Mouse (Mus musculus) CH12.LX (cell line): ENCODE results near the gene Zhx3. TPM values are rescaled to one million over a fixed set of nuclear protein-coding genes. Genes with fewer than 3 reads are reported as not detected.

ENCODE experiments used
- DNase-seq: peaks from one replicate; pipeline ENCODE4 v3.0.0-alpha.2; 2013; ENCODE audit errors: extremely low read depth
- H3K27ac ChIP-seq: 2 replicates; pipeline ENCODE4 v1.5.1; 2012; ENCODE audit warnings: low read depth, mild to moderate bottlenecking, control low read depth, moderate library complexity; ENCODE audit not compliant: insufficient read depth
- H3K27me3 ChIP-seq: replicated peaks from 2 replicates; pipeline ENCODE3; 2012; ENCODE audit warnings: inconsistent platforms
- H3K36me3 ChIP-seq, 2 experiments: replicated peaks in 1 of 2; 2 replicates each; pipeline versions ENCODE3 to v1.6.1; 2012; ENCODE audit warnings: inconsistent platforms in 1 of 2, low read length in 1 of 2, mild to moderate bottlenecking in 1 of 2, mixed read lengths in 1 of 2, moderate library complexity in 1 of 2; ENCODE audit not compliant: control insufficient read depth in 1 of 2, insufficient read depth in 1 of 2
- H3K4me1 ChIP-seq, 2 experiments: 2 replicates each; pipeline ENCODE4 v1.6.1; 2012; ENCODE audit warnings: inconsistent platforms in 1 of 2, moderate library complexity in 1 of 2; ENCODE audit not compliant: insufficient read depth in 2 of 2, control insufficient read depth in 1 of 2
- H3K4me2 ChIP-seq: 2 replicates; pipeline ENCODE4 v1.6.1; 2012; ENCODE audit warnings: low read depth, mild to moderate bottlenecking, control low read depth; ENCODE audit not compliant: poor library complexity, insufficient read depth, severe bottlenecking
- H3K4me3 ChIP-seq, 3 experiments: fragments of 150-350 bp in 1 of 3; sonication (generic) in 1 of 3; replicated peaks in 1 of 3; 2 replicates each; pipeline versions ENCODE3 to v1.5.1; 2011 to 2012; ENCODE audit warnings: low read depth in 2 of 3, low read length in 2 of 3, mild to moderate bottlenecking in 2 of 3, moderate library complexity in 2 of 3, control low read depth in 1 of 3, improper control_type of control experiment in 1 of 3, inconsistent platforms in 1 of 3, mixed read lengths in 1 of 3; ENCODE audit not compliant: poor library complexity in 1 of 3
- H3K79me2 ChIP-seq: replicated peaks from 2 replicates; pipeline ENCODE4 v1.6.1; 2012; ENCODE audit warnings: mild to moderate bottlenecking, moderate library complexity; ENCODE audit not compliant: control insufficient read depth, poor library complexity, insufficient read depth, severe bottlenecking; ENCODE audit errors: extremely low read depth
- H3K9ac ChIP-seq: 2 replicates; pipeline ENCODE4 v1.6.1; 2012; ENCODE audit warnings: low read depth, mild to moderate bottlenecking, control low read depth, moderate library complexity; ENCODE audit not compliant: insufficient read depth
- H3K9me3 ChIP-seq: replicated peaks from 2 replicates; pipeline ENCODE3; 2012; ENCODE audit warnings: low read length, inconsistent platforms, mixed read lengths
- BHLHE40 ChIP-seq: IDR thresholded peaks from 2 replicates; pipeline ENCODE4 v1.6.1; 2011; ENCODE audit warnings: mild to moderate bottlenecking, low read depth, low read length, improper control_type of control experiment
- CHD1 ChIP-seq: IDR thresholded peaks from 2 replicates; pipeline ENCODE4 v1.6.1; 2012; ENCODE audit warnings: low read depth, low read length, improper control_type of control experiment, inconsistent platforms
- CTCF ChIP-seq, 2 experiments: IDR thresholded peaks in 1 of 2; conservative IDR thresholded peaks in 1 of 2; 2 replicates each; pipeline ENCODE4 v1.5.1; 2011 to 2012; ENCODE audit warnings: low read depth in 2 of 2, low read length in 2 of 2, improper control_type of control experiment in 1 of 2, inconsistent platforms in 1 of 2, mild to moderate bottlenecking in 1 of 2, moderate library complexity in 1 of 2
- E2F4 ChIP-seq: IDR thresholded peaks from 2 replicates; pipeline ENCODE4 v1.6.1; 2011; ENCODE audit warnings: low read depth, low read length, improper control_type of control experiment; ENCODE audit not compliant: insufficient replicate concordance
- ELF1 ChIP-seq: IDR thresholded peaks from 2 replicates; pipeline ENCODE4 v1.6.1; 2014; ENCODE audit warnings: low read depth, mild to moderate bottlenecking, inconsistent platforms, low read length, improper control_type of control experiment
- EP300 ChIP-seq: IDR thresholded peaks from 2 replicates; pipeline ENCODE4 v1.6.1; 2011; ENCODE audit warnings: low read length, improper control_type of control experiment
- ETS1 ChIP-seq: conservative IDR thresholded peaks from 2 replicates; pipeline ENCODE4 v1.6.1; 2012; ENCODE audit warnings: low read depth, mild to moderate bottlenecking, inconsistent platforms, low read length, improper control_type of control experiment, moderate library complexity
- HCFC1 ChIP-seq: IDR thresholded peaks from 2 replicates; pipeline ENCODE4 v1.6.1; 2012; ENCODE audit warnings: low read depth, mild to moderate bottlenecking, inconsistent platforms, low read length, improper control_type of control experiment
- JUND ChIP-seq: conservative IDR thresholded peaks from 2 replicates; pipeline ENCODE4 v1.6.1; 2011; ENCODE audit warnings: low read depth, low read length, improper control_type of control experiment
- MAX ChIP-seq: IDR thresholded peaks from 2 replicates; pipeline ENCODE4 v1.6.1; 2011; ENCODE audit warnings: low read length, improper control_type of control experiment
- MYC ChIP-seq: IDR thresholded peaks from 2 replicates; pipeline ENCODE4 v1.6.1; 2011; ENCODE audit warnings: low read depth, mild to moderate bottlenecking, improper control_type of control experiment, low read length
- NELFE ChIP-seq: IDR thresholded peaks from 2 replicates; pipeline ENCODE4 v1.6.1; 2011; ENCODE audit warnings: low read depth, low read length, improper control_type of control experiment
- PAX5 ChIP-seq: IDR thresholded peaks from 2 replicates; pipeline ENCODE4 v1.6.1; 2012; ENCODE audit warnings: low read length, inconsistent platforms, mixed read lengths
- POLR2A ChIP-seq: IDR thresholded peaks from 2 replicates; pipeline ENCODE4 v1.6.1; 2011; ENCODE audit warnings: low read depth, mild to moderate bottlenecking, improper control_type of control experiment, low read length
- POLR2AphosphoS2 ChIP-seq: IDR thresholded peaks from 2 replicates; pipeline ENCODE4 v1.6.1; 2011; ENCODE audit warnings: low read depth, low read length, improper control_type of control experiment
- RCOR1 ChIP-seq: conservative IDR thresholded peaks from 2 replicates; pipeline ENCODE4 v1.6.1; 2012; ENCODE audit warnings: low read depth, mild to moderate bottlenecking, inconsistent platforms, low read length, improper control_type of control experiment
- SIN3A ChIP-seq: IDR thresholded peaks from 2 replicates; pipeline ENCODE4 v1.6.1; 2012; ENCODE audit warnings: low read length, improper control_type of control experiment, inconsistent platforms
- SMC3 ChIP-seq: IDR thresholded peaks from 2 replicates; pipeline ENCODE4 v1.6.1; 2011; ENCODE audit warnings: low read depth, low read length, improper control_type of control experiment
- TBP ChIP-seq: conservative IDR thresholded peaks from 2 replicates; pipeline ENCODE4 v1.6.1; 2011; ENCODE audit warnings: low read depth, low read length, improper control_type of control experiment
- UBTF ChIP-seq: IDR thresholded peaks from 2 replicates; pipeline ENCODE4 v1.6.1; 2012; ENCODE audit warnings: low read depth, mild to moderate bottlenecking, inconsistent platforms, low read length, improper control_type of control experiment, moderate library complexity
- USF1 ChIP-seq: IDR thresholded peaks from 2 replicates; pipeline ENCODE4 v1.6.1; 2014; ENCODE audit warnings: low read depth, mild to moderate bottlenecking, inconsistent platforms, low read length, improper control_type of control experiment
- USF2 ChIP-seq: conservative IDR thresholded peaks from 2 replicates; pipeline ENCODE4 v1.6.1; 2011; ENCODE audit warnings: low read depth, low read length, improper control_type of control experiment
- dilution Hi-C: fragments of 300-500 bp; cut with MboI; formaldehyde crosslinking; loops from 2 replicates; pipeline ENCODE4 v1.14.3; 2020; ENCODE audit warnings: low sequenced_read_pairs; ENCODE audit not compliant: extremely low pct_unique_long_range_greater_than_20kb, extremely low pct_ligation_motif_present
- in situ Hi-C: fragments of 300-500 bp; cut with MboI; formaldehyde crosslinking; loops from 3 replicates; pipeline ENCODE4 v1.14.3; 2019; ENCODE audit warnings: low sequenced_read_pairs, low pct_ligation_motif_present, low pct_unique_long_range_greater_than_20kb, mixed read lengths
- polyA plus RNA-seq: library from polyadenylated mRNA; unstranded; fragments of >175 nt; gene quantifications from 2 replicates; pipeline ENCODE4 v1.2.1, GENCODE M21; 2012; ENCODE audit warnings: low read depth; ENCODE audit not compliant: insufficient read length
- total RNA-seq, 2 experiments: library from RNA; depleted of rRNA; stranded (reverse); fragments of 300-350 nt in 1 of 2; fragments of >200 nt in 1 of 2; gene quantifications; 2 replicates each; pipeline ENCODE4 v1.2.3; 2012 to 2014

Zhx3 gene
- total and polyA plus RNA-seq, 3 experiments, result 1.3 to 4.2 (median 2.6) TPM

GRCm38 (mm10) chr2:160728972-160729371, 143.8 kb downstream of the Zhx3 start:
- Histone ChIP-seq H3K9ac (no peak overlapping the region), H3K4me2 (no peak overlapping the region), H3K4me1 (peaks cover 7 to 46% of the 10 kb centered on the region in 2 experiments), H3K4me3 (no peak overlapping the region), H3K9me3 (no peaks in the 10 kb centered on the region), H3K27me3 (peaks cover 2% of the 10 kb centered on the region), H3K36me3 (peaks cover 10 to 24% of the 10 kb centered on the region in 2 experiments), H3K27ac (no peak overlapping the region), H3K79me2 (no peaks in the 10 kb centered on the region; the same call in 1 of the 2 replicates)
- DNase-seq, result no peak
- dilution Hi-C loops, result no loop called here
- TF ChIP-seq JUND, result no peak
- TF ChIP-seq TBP, result no peak
- TF ChIP-seq UBTF, result no peak
- TF ChIP-seq NELFE, result no peak
- no peak for TF ChIP-seq EP300
- no peak for TF ChIP-seq MYC
- TF ChIP-seq MAX, result no peak
- no peak for TF ChIP-seq POLR2A
- TF ChIP-seq CTCF (conservative IDR thresholded peaks at IDR 0.05 in 1 of 2, IDR thresholded peaks at IDR 0.05 in 1 of 2; ENCODE audit: low read depth in 2 of 2, low read length in 2 of 2), result no peak
- TF ChIP-seq, all 38 proteins: peak for 0
- in situ Hi-C loops, result no loop called here

- Histone ChIP-seq H3K27ac (no peak overlapping the region), H3K9ac (no peak overlapping the region), H3K9me3 (no peaks in the 10 kb centered on the region), H3K4me1 (peaks cover 3 to 26% of the 10 kb centered on the region in 2 experiments; a peak in 3 of 4 replicates), H3K36me3 (peaks cover 27 to 42% of the 10 kb centered on the region in 2 experiments), H3K79me2 (no peaks in the 10 kb centered on the region), H3K27me3 (peaks cover 2% of the 10 kb centered on the region), H3K4me2 (no peak overlapping the region), H3K4me3 (no peak overlapping the region)
- dilution Hi-C loops (no loop called here), in situ Hi-C loops (no loop called here)
- DNase-seq, result no peak
- TF ChIP-seq HCFC1 (no peak), CHD1 (no peak), RCOR1 (no peak), CTCF (conservative IDR thresholded peaks at IDR 0.05 in 1 of 2, IDR thresholded peaks at IDR 0.05 in 1 of 2; ENCODE audit: low read depth in 2 of 2, low read length in 2 of 2) (peak in 1 of 2 experiments; percentile 49; a peak in 2 of 4 replicates), POLR2AphosphoS2 (peak; percentile 29; the same call in 1 of the 2 replicates), USF2 (no peak), PAX5 (no peak), USF1 (no peak), JUND (no peak), SMC3 (no peak), E2F4 (no peak), SIN3A (no peak), ELF1 (no peak), BHLHE40 (no peak), ETS1 (no peak)
These were observed 146.6 kb downstream of the Zhx3 start for GRCm38 (mm10) chr2:160725877-160726864.
